Mouse (Mus musculus): ENCODE measurements around the gene Nudt17. TPM values are rescaled to one million over a fixed set of nuclear protein-coding genes. Genes with fewer than 3 reads are reported as not detected.

The Nudt17 gene
- polyA plus RNA-seq, 1 experiment from 2014 or later = 21.7 TPM

- H3K4me1 ChIP-seq (ENCODE audit: control insufficient read depth, insufficient read depth, low read length) = no peaks in the 10 kb centered on the region
- no peaks in the 10 kb centered on the region for H3K27me3 ChIP-seq (ENCODE audit: control insufficient read depth, insufficient read depth, low read length)
- H3K27ac ChIP-seq (ENCODE audit: low read depth, low read length) = no peak overlapping the region
- WGBS = 60% methylated on average over 2 of the region's 2 CpGs
- H3K4me3 ChIP-seq (ENCODE audit: low read depth, low read length) = peak overlapping the region; percentile 51; the same call in 1 of the 2 replicates
- H3K36me3 ChIP-seq (ENCODE audit: control insufficient read depth, insufficient read depth, low read length) = peaks cover 30% of the 10 kb centered on the region
- peak; percentile 7; the same call in 1 of the 2 replicates for ATAC-seq (ENCODE audit: low read depth)
- H3K4me2 ChIP-seq (ENCODE audit: low read depth, low read length) = peak overlapping the region; percentile 85
- no peaks in the 10 kb centered on the region for H3K9me3 ChIP-seq (ENCODE audit: control insufficient read depth, low read length)
- peak overlapping the region; percentile 65; the same call in 1 of the 2 replicates for H3K9ac ChIP-seq (replicated peaks; ENCODE audit: low read depth, low read length)
Observed at GRCm38 (mm10) chr3:96708684-96709064, 312 bp upstream of the Nudt17 start.

DNA sequence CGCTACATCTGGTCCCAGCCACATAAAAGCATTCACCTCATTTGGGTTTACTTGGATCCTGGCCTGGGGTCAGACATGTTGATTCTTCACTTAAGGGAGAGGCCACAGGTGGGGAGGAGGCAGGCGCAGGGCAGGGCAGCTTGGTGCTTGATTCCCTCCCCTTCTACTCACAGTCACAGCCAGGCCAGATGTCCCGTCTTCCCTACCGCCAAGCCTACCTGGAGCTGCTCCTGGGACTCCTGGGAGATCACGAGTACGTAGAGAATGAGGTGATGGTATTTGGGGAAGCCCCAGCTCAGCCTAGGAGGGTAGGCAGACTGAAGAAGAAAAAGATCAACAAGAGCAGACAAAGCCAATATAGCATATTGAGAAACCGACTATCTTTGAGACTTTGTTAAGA lies 1.4 kb downstream of the Nudt17 start:
- H3K4me1 ChIP-seq (ENCODE audit: control insufficient read depth, insufficient read depth, low read length) = no peaks in the 10 kb centered on the region
- H3K4me2 ChIP-seq (ENCODE audit: low read depth, low read length) = no peak overlapping the region
- no peak overlapping the region for H3K27ac ChIP-seq (ENCODE audit: low read depth, low read length)
- no peak overlapping the region for H3K9ac ChIP-seq (replicated peaks; ENCODE audit: low read depth, low read length)
- peaks cover 25% of the 10 kb centered on the region for H3K36me3 ChIP-seq (ENCODE audit: control insufficient read depth, insufficient read depth, low read length)
- no peak for ATAC-seq (ENCODE audit: low read depth)
- H3K9me3 ChIP-seq (ENCODE audit: control insufficient read depth, low read length) = no peaks in the 10 kb centered on the region
- no peaks in the 10 kb centered on the region for H3K27me3 ChIP-seq (ENCODE audit: control insufficient read depth, insufficient read depth, low read length)
- H3K4me3 ChIP-seq (ENCODE audit: low read depth, low read length) = no peak overlapping the region
- WGBS = 79% methylated on average over 7 of the region's 7 CpGs

- Histone ChIP-seq H3K4me3 (ENCODE audit: low read depth, low read length) (no peak overlapping the region), H3K4me2 (ENCODE audit: low read depth, low read length) (no peak overlapping the region), H3K9ac (replicated peaks; ENCODE audit: low read depth, low read length) (no peak overlapping the region), H3K27ac (ENCODE audit: low read depth, low read length) (no peak overlapping the region), H3K4me1 (ENCODE audit: control insufficient read depth, insufficient read depth, low read length) (no peaks in the 10 kb centered on the region), H3K36me3 (ENCODE audit: control insufficient read depth, insufficient read depth, low read length) (peaks cover 25% of the 10 kb centered on the region), H3K9me3 (ENCODE audit: control insufficient read depth, low read length) (no peaks in the 10 kb centered on the region), H3K27me3 (ENCODE audit: control insufficient read depth, insufficient read depth, low read length) (no peaks in the 10 kb centered on the region)
- ATAC-seq (ENCODE audit: low read depth) = no peak
- 93% methylated on average over 11 of the region's 11 CpGs for WGBS
Observed at GRCm38 (mm10) chr3:96706217-96706616, 2.1 kb downstream of the Nudt17 start.

DNA sequence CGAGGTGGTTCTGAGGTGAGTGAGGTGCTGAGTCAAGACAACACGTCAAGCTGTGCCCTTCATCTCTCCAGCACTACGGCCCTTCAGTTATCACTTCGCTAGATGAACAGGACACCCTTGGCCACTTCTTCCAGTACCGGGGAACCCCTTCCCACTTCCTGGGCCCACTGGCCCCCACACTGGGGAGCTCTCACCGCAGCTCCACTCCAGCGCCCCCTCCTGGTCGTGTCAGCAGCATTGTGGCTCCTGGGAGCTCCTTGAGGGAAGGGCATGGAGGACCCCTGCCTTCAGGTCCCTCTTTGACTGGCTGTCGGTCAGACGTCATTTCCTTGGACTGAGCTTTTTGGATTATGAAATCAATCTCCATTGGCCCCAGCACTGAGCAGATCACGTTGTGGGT lies 3.6 kb downstream of the Nudt17 start:
- Histone ChIP-seq H3K27ac (ENCODE audit: low read depth, low read length) (no peak overlapping the region), H3K4me1 (ENCODE audit: control insufficient read depth, insufficient read depth, low read length) (no peaks in the 10 kb centered on the region), H3K4me3 (ENCODE audit: low read depth, low read length) (no peak overlapping the region), H3K9me3 (ENCODE audit: control insufficient read depth, low read length) (no peaks in the 10 kb centered on the region), H3K9ac (replicated peaks; ENCODE audit: low read depth, low read length) (no peak overlapping the region), H3K4me2 (ENCODE audit: low read depth, low read length) (no peak overlapping the region), H3K27me3 (ENCODE audit: control insufficient read depth, insufficient read depth, low read length) (no peaks in the 10 kb centered on the region), H3K36me3 (ENCODE audit: control insufficient read depth, insufficient read depth, low read length) (peaks cover 19% of the 10 kb centered on the region)
- WGBS = 65% methylated on average over 11 of the region's 11 CpGs
- no peak for ATAC-seq (ENCODE audit: low read depth)

GRCm38 (mm10) chr3:96701003-96701402 lies 7.4 kb downstream of the Nudt17 start:
- Histone ChIP-seq H3K9ac (replicated peaks; ENCODE audit: low read depth, low read length) (no peak overlapping the region), H3K4me2 (ENCODE audit: low read depth, low read length) (no peak overlapping the region), H3K36me3 (ENCODE audit: control insufficient read depth, insufficient read depth, low read length) (peaks cover 19% of the 10 kb centered on the region), H3K9me3 (ENCODE audit: control insufficient read depth, low read length) (no peaks in the 10 kb centered on the region), H3K4me3 (ENCODE audit: low read depth, low read length) (no peak overlapping the region), H3K4me1 (ENCODE audit: control insufficient read depth, insufficient read depth, low read length) (peaks cover 3% of the 10 kb centered on the region; the same call in 1 of the 2 replicates), H3K27me3 (ENCODE audit: control insufficient read depth, insufficient read depth, low read length) (no peaks in the 10 kb centered on the region), H3K27ac (ENCODE audit: low read depth, low read length) (no peak overlapping the region)
- WGBS = 88% methylated on average over 4 of the region's 4 CpGs
- ATAC-seq (ENCODE audit: low read depth) = no peak

GRCm38 (mm10) chr3:96700376-96700775 lies 8.0 kb downstream of the Nudt17 start:
- Histone ChIP-seq H3K27ac (ENCODE audit: low read depth, low read length) (no peak overlapping the region), H3K36me3 (ENCODE audit: control insufficient read depth, insufficient read depth, low read length) (peaks cover 19% of the 10 kb centered on the region), H3K4me3 (ENCODE audit: low read depth, low read length) (no peak overlapping the region), H3K4me2 (ENCODE audit: low read depth, low read length) (no peak overlapping the region), H3K27me3 (ENCODE audit: control insufficient read depth, insufficient read depth, low read length) (no peaks in the 10 kb centered on the region), H3K9ac (replicated peaks; ENCODE audit: low read depth, low read length) (no peak overlapping the region), H3K9me3 (ENCODE audit: control insufficient read depth, low read length) (no peaks in the 10 kb centered on the region), H3K4me1 (ENCODE audit: control insufficient read depth, insufficient read depth, low read length) (peaks cover 3% of the 10 kb centered on the region; the same call in 1 of the 2 replicates)
- no peak for ATAC-seq (ENCODE audit: low read depth)
- 54% methylated on average over 7 of the region's 7 CpGs for WGBS

DNA sequence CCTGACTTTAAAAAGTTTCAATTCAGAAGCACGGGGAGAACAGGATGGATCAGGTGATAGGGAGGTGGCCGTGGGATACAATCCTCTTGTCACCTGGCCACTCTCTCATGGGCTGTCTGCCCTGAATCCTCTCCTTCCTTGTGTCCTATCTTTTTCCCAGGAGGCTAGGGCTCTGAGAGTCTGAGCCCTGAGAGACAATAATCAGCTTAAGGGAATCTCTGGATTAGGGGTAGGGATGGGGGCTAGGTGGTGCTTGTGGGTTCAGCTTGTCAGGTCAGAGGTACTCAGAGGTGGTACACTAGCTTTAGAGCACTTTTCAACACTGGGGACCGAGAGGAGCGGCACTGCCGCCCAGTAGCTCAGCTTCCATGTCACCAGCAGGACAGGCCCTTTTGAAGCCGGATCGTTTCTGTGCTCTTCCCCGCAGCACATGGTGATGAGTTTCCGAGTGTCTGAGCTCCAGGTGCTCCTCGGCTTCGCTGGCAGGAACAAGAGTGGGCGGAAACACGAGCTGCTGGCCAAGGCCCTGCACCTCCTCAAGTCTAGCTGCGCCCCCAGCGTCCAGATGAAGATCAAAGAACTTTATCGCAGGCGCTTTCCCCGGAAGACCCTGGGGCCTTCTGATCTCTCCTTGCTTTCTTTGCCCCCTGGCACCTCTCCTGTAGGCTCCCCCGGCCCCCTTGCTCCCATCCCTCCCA lies 9.2 kb downstream of the Nudt17 start:
- H3K4me3 ChIP-seq (ENCODE audit: low read depth, low read length) = no peak overlapping the region
- peaks cover 19% of the 10 kb centered on the region for H3K36me3 ChIP-seq (ENCODE audit: control insufficient read depth, insufficient read depth, low read length)
- ATAC-seq (ENCODE audit: low read depth) = no peak
- no peak overlapping the region for H3K27ac ChIP-seq (ENCODE audit: low read depth, low read length)
- no peak overlapping the region for H3K9ac ChIP-seq (replicated peaks; ENCODE audit: low read depth, low read length)
- H3K4me1 ChIP-seq (ENCODE audit: control insufficient read depth, insufficient read depth, low read length) = peaks cover 3% of the 10 kb centered on the region; the same call in 1 of the 2 replicates
- no peaks in the 10 kb centered on the region for H3K9me3 ChIP-seq (ENCODE audit: control insufficient read depth, low read length)
- WGBS = 49% methylated on average over 19 of the region's 19 CpGs
- H3K4me2 ChIP-seq (ENCODE audit: low read depth, low read length) = no peak overlapping the region
- H3K27me3 ChIP-seq (ENCODE audit: control insufficient read depth, insufficient read depth, low read length) = no peaks in the 10 kb centered on the region

DNA sequence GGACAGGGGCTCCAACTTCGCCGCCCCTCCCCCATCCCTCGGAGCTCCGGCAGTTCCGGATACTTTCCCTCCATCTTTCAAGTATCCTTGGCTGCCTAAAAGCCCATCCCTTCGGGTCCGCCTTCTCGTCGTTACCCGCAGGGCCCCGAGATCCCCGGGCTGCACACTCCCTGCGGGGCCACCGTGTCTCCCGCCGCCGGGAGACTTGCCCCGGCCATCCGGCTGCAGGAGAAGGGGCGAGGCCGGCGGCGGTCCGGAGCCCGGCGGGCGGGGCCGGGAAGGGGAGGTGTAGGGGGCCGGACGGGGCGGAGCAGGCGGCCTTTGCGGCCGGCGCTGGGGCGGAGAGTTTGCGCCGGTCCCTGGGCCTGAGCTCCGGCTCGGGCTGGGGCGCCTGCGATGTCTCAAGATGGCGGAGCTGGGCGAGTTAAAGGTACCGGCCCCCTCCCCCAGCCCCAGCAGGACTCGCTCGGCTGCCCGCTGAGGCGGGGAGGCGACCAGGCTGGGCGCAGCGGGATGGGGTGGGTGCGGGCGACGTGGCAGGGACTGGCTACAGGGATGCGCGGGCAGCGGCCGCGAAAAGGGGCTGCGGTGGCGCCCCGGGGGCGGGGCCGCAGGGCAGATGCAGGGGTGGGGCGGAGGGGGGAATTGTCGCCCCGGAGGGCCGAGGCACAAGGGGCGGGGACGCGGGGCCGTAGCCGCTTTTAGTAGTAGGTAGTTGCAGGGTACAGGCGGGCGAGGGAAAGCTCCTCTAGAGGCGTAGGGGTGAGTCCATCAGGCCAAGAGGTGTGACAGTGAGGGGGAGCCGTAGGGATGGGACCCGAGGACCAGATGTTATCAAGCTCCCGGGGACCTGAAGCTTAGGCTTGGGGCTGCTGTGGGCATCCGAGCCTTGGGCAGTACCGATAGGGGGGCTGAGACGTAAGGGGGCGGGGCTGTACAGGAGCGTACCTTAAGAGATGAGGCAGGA lies 11.3 kb downstream of the Nudt17 start:
- no peaks in the 10 kb centered on the region for H3K27me3 ChIP-seq (ENCODE audit: control insufficient read depth, insufficient read depth, low read length)
- peaks cover 3% of the 10 kb centered on the region; the same call in 1 of the 2 replicates for H3K4me1 ChIP-seq (ENCODE audit: control insufficient read depth, insufficient read depth, low read length)
- H3K36me3 ChIP-seq (ENCODE audit: control insufficient read depth, insufficient read depth, low read length) = peaks cover 10% of the 10 kb centered on the region
- peak overlapping the region; percentile 87 for H3K4me3 ChIP-seq (ENCODE audit: low read depth, low read length)
- peak overlapping the region; percentile 87 for H3K27ac ChIP-seq (ENCODE audit: low read depth, low read length)
- peak overlapping the region; percentile 80 for H3K9ac ChIP-seq (replicated peaks; ENCODE audit: low read depth, low read length)
- H3K9me3 ChIP-seq (ENCODE audit: control insufficient read depth, low read length) = no peaks in the 10 kb centered on the region
- H3K4me2 ChIP-seq (ENCODE audit: low read depth, low read length) = peak overlapping the region; percentile 52
- under 1% methylated on average over 78 of the region's 85 CpGs for WGBS
- peak; percentile 92 for ATAC-seq (ENCODE audit: low read depth)
